ENCODE assay signal across 16 mouse cellular contexts in genomic region chr2:71479917-71480316, GRCm38 (mm10). TPM values are rescaled to one million over a fixed set of nuclear protein-coding genes. Genes with fewer than 3 reads are reported as not detected.
DNase-seq lines count a peak whose midpoint lies in the region; ATAC-seq and TF ChIP-seq lines count a peak whose summit lies in the region.
"Had no signal": no experiment of that assay in that cellular context is flagged by ENCODE, and none has a peak within 500 bp of the region (broad histone marks: within the 10 kb centered on the region; RNA-seq: fewer than 3 reads in every experiment).

No protein-coding gene starts in this region.

- H3K4me1 ChIP-seq in heart, embryonic 14.5 days (ENCODE audit: control insufficient read depth in 2 of 2, insufficient read depth in 2 of 2, low read length in 2 of 2), result peaks cover 3 to 5% of the 10 kb centered on the region in 2 experiments; a peak in 2 of 4 replicates
- H3K4me1 ChIP-seq in midbrain, embryonic 12.5 days, result peaks cover 22% of the 10 kb centered on the region
- H3K4me1 ChIP-seq in midbrain, embryonic 13.5 days (replicated peaks), result peaks cover 9% of the 10 kb centered on the region
- H3K4me1 ChIP-seq in embryonic facial prominence, embryonic 11.5 days (ENCODE audit: control insufficient read depth, insufficient read depth, low read length), result peaks cover 11% of the 10 kb centered on the region
- H3K4me1 ChIP-seq in neural tube, embryonic 12.5 days, result peaks cover 11% of the 10 kb centered on the region
- H3K4me1 ChIP-seq in intestine, postnatal 0 days (replicated peaks; ENCODE audit: control insufficient read depth, insufficient read depth, low read length), result no peaks in the 10 kb centered on the region

- H3K27ac ChIP-seq in heart, embryonic 14.5 days (replicated peaks in 1 of 2; ENCODE audit: control insufficient read depth in 1 of 2, insufficient read depth in 1 of 2, low read depth in 2 of 2, low read length in 2 of 2), result no peak overlapping the region; a peak in 1 of 4 replicates
- no peak overlapping the region for H3K27ac ChIP-seq in midbrain, embryonic 12.5 days (replicated peaks)
- H3K27ac ChIP-seq in midbrain, embryonic 13.5 days, result no peak overlapping the region
- no peak overlapping the region for H3K27ac ChIP-seq in embryonic facial prominence, embryonic 11.5 days (replicated peaks; ENCODE audit: low read depth, low read length)
- H3K27ac ChIP-seq in neural tube, embryonic 12.5 days, result no peak overlapping the region
- H3K27ac ChIP-seq in intestine, postnatal 0 days (ENCODE audit: low read depth, low read length), result no peak overlapping the region
- H3K27ac ChIP-seq: limb, embryonic 12.5 days; macrophage had no signal

- no peak for DNase-seq in heart, adult 9 months (ENCODE audit: low spot score in 2 of 2)
- peak; percentile 65 for DNase-seq in embryonic facial prominence, embryonic 11.5 days (ENCODE audit: low spot score)
- no peak for DNase-seq in spleen, postnatal 10 days (ENCODE audit: low spot score in 2 of 2)
- DNase-seq: cerebellum, adult 11 months; gastrocnemius, postnatal 14 days; kidney, adult 18-20 months had no signal

- no peak overlapping the region for H3K9ac ChIP-seq in heart, embryonic 14.5 days (ENCODE audit: low read length)
- no peak overlapping the region for H3K9ac ChIP-seq in midbrain, embryonic 12.5 days (replicated peaks)
- H3K9ac ChIP-seq in midbrain, embryonic 13.5 days (replicated peaks), result no peak overlapping the region
- H3K9ac ChIP-seq in embryonic facial prominence, embryonic 11.5 days (replicated peaks; ENCODE audit: low read length), result no peak overlapping the region
- no peak overlapping the region for H3K9ac ChIP-seq in neural tube, embryonic 12.5 days
- H3K9ac ChIP-seq in intestine, postnatal 0 days (ENCODE audit: low read depth, low read length), result no peak overlapping the region
- H3K9ac ChIP-seq: limb, embryonic 12.5 days had no signal

- ATAC-seq in heart, embryonic 14.5 days (ENCODE audit: insufficient number of reproducible peaks, insufficient read depth, low FRiP score, low read depth), result no peak
- ATAC-seq in midbrain, embryonic 12.5 days (ENCODE audit: low FRiP score, low read depth), result no peak
- ATAC-seq in midbrain, embryonic 13.5 days, result no peak
- ATAC-seq in embryonic facial prominence, embryonic 11.5 days (replicated peaks; ENCODE audit: insufficient number of reproducible peaks, low FRiP score, low TSS enrichment, low read depth), result peak; percentile 60; the same call in 1 of the 2 replicates
- ATAC-seq in neural tube, embryonic 12.5 days (ENCODE audit: low FRiP score, low read depth), result no peak
- ATAC-seq in intestine, postnatal 0 days, result no peak
- ATAC-seq: activated CD4-positive, CD25-positive, alpha-beta regulatory T cell, adult 4 months; CD4-positive, CD25-positive, alpha-beta regulatory T cell, adult 4 months had no signal

- H3K27me3 ChIP-seq in heart, embryonic 14.5 days (ENCODE audit: control insufficient read depth, insufficient read depth, low read length), result no peaks in the 10 kb centered on the region
- H3K27me3 ChIP-seq in midbrain, embryonic 12.5 days, result no peaks in the 10 kb centered on the region
- no peaks in the 10 kb centered on the region for H3K27me3 ChIP-seq in midbrain, embryonic 13.5 days
- no peaks in the 10 kb centered on the region for H3K27me3 ChIP-seq in embryonic facial prominence, embryonic 11.5 days (ENCODE audit: control insufficient read depth, insufficient read depth, low read length)
- no peaks in the 10 kb centered on the region for H3K27me3 ChIP-seq in neural tube, embryonic 12.5 days (replicated peaks)
- no peaks in the 10 kb centered on the region for H3K27me3 ChIP-seq in intestine, postnatal 0 days (replicated peaks; ENCODE audit: control insufficient read depth, insufficient read depth, low read length)
- H3K27me3 ChIP-seq: limb, embryonic 12.5 days had no signal

- peaks cover 5% of the 10 kb centered on the region; the same call in 1 of the 2 replicates for H3K9me3 ChIP-seq in heart, embryonic 14.5 days (ENCODE audit: control insufficient read depth, low read length)
- 0 out of 2 replicates have a peak, but pooled peaks cover 2% of the 10 kb centered on the region for H3K9me3 ChIP-seq in midbrain, embryonic 12.5 days
- H3K9me3 ChIP-seq in midbrain, embryonic 13.5 days, result no peaks in the 10 kb centered on the region
- H3K9me3 ChIP-seq in embryonic facial prominence, embryonic 11.5 days (replicated peaks; ENCODE audit: control insufficient read depth, low read length), result no peaks in the 10 kb centered on the region
- no peaks in the 10 kb centered on the region for H3K9me3 ChIP-seq in neural tube, embryonic 12.5 days
- no peaks in the 10 kb centered on the region for H3K9me3 ChIP-seq in intestine, postnatal 0 days (ENCODE audit: control insufficient read depth)

- WGBS in heart, embryonic 14.5 days, result 11% methylated on average over 7 of the region's 7 CpGs
- 4% methylated on average over 7 of the region's 7 CpGs for WGBS in midbrain, embryonic 12.5 days
- 1% methylated on average over 7 of the region's 7 CpGs for WGBS in midbrain, embryonic 13.5 days
- WGBS in embryonic facial prominence, embryonic 11.5 days, result 3% methylated on average over 7 of the region's 7 CpGs
- WGBS in neural tube, embryonic 12.5 days, result 10% methylated on average over 7 of the region's 7 CpGs
- 48% methylated on average over 7 of the region's 7 CpGs for WGBS in intestine, postnatal 0 days

- no peaks in the 10 kb centered on the region for H3K36me3 ChIP-seq in heart, embryonic 14.5 days (ENCODE audit: control insufficient read depth, insufficient read depth, low read length)
- H3K36me3 ChIP-seq in midbrain, embryonic 12.5 days, result no peaks in the 10 kb centered on the region
- no peaks in the 10 kb centered on the region for H3K36me3 ChIP-seq in midbrain, embryonic 13.5 days
- H3K36me3 ChIP-seq in embryonic facial prominence, embryonic 11.5 days (replicated peaks; ENCODE audit: control insufficient read depth, insufficient read depth, low read depth, low read length), result no peaks in the 10 kb centered on the region
- no peaks in the 10 kb centered on the region for H3K36me3 ChIP-seq in neural tube, embryonic 12.5 days
- H3K36me3 ChIP-seq in intestine, postnatal 0 days (ENCODE audit: control insufficient read depth, insufficient read depth), result no peaks in the 10 kb centered on the region
- H3K36me3 ChIP-seq: limb, embryonic 12.5 days had no signal

- H3K4me3 ChIP-seq in heart, embryonic 14.5 days (ENCODE audit: control insufficient read depth in 1 of 2, insufficient read depth in 1 of 2, low read depth in 1 of 2, low read length in 2 of 2), result no peak overlapping the region
- H3K4me3 ChIP-seq in midbrain, embryonic 12.5 days, result no peak overlapping the region
- H3K4me3 ChIP-seq in midbrain, embryonic 13.5 days (replicated peaks), result no peak overlapping the region
- no peak overlapping the region for H3K4me3 ChIP-seq in embryonic facial prominence, embryonic 11.5 days (ENCODE audit: low read depth, low read length)
- no peak overlapping the region for H3K4me3 ChIP-seq in neural tube, embryonic 12.5 days
- no peak overlapping the region for H3K4me3 ChIP-seq in intestine, postnatal 0 days (ENCODE audit: low read depth, low read length)
- H3K4me3 ChIP-seq: limb, embryonic 12.5 days had no signal

- TF ChIP-seq CTCF in intestine, postnatal 0 days (IDR thresholded peaks at IDR 0.05; ENCODE audit: low read depth), result no peak

- peak overlapping the region; percentile 39 for H3K4me2 ChIP-seq in heart, embryonic 14.5 days (ENCODE audit: low read length)
- H3K4me2 ChIP-seq in midbrain, embryonic 12.5 days (replicated peaks), result 0 out of 2 replicates have a peak overlapping the region, but pooled peaks have one; percentile 14
- H3K4me2 ChIP-seq in midbrain, embryonic 13.5 days (replicated peaks), result no peak overlapping the region
- H3K4me2 ChIP-seq in embryonic facial prominence, embryonic 11.5 days (ENCODE audit: low read depth, low read length), result 0 out of 2 replicates have a peak overlapping the region, but pooled peaks have one; percentile 21
- H3K4me2 ChIP-seq in neural tube, embryonic 12.5 days (replicated peaks), result peak overlapping the region; percentile 22; the same call in 1 of the 2 replicates
- no peak overlapping the region for H3K4me2 ChIP-seq in intestine, postnatal 0 days (replicated peaks; ENCODE audit: low read depth)
- H3K4me2 ChIP-seq: limb, embryonic 12.5 days had no signal

RNA-seq across cellular contexts. Expression of gene Metap1d, which starts 26.8 kb away (rescaled TPM):
- polyA plus RNA-seq in heart, embryonic 14.5 days (2014; fragmentation: Nextera tagmentation; extraction: Ambion mirVana), result 43.1 and 44.4 TPM in 2 replicates
- polyA plus RNA-seq in midbrain, embryonic 12.5 days (2016; fragmentation: Nextera tagmentation; extraction: Ambion mirVana), result 34.4 and 37.4 TPM in 2 replicates
- 35.1 and 39.3 TPM in 2 replicates for polyA plus RNA-seq in midbrain, embryonic 13.5 days (2015; fragmentation: Nextera tagmentation; extraction: Ambion mirVana)
- 37.7 and 37.9 TPM in 2 replicates for polyA plus RNA-seq in embryonic facial prominence, embryonic 11.5 days (2014; fragmentation: Nextera tagmentation; extraction: Ambion mirVana)
- 30.5 and 34.3 TPM in 2 replicates for polyA plus RNA-seq in neural tube, embryonic 12.5 days (2016; fragmentation: Nextera tagmentation; extraction: Ambion mirVana)
- 13.5 and 15.6 TPM in 2 replicates for polyA plus RNA-seq in intestine, postnatal 0 days (2015; fragmentation: Nextera tagmentation; extraction: Ambion mirVana)

RNA-seq across cellular contexts. Expression of gene Dlx1, which starts 48.0 kb away (rescaled TPM):
- polyA plus RNA-seq in heart, embryonic 14.5 days (2014; fragmentation: Nextera tagmentation; extraction: Ambion mirVana), result not detected in 2 replicates
- 37.2 and 59.9 TPM in 2 replicates for polyA plus RNA-seq in midbrain, embryonic 12.5 days (2016; fragmentation: Nextera tagmentation; extraction: Ambion mirVana)
- 53.6 and 56.4 TPM in 2 replicates for polyA plus RNA-seq in midbrain, embryonic 13.5 days (2015; fragmentation: Nextera tagmentation; extraction: Ambion mirVana)
- polyA plus RNA-seq in embryonic facial prominence, embryonic 11.5 days (2014; fragmentation: Nextera tagmentation; extraction: Ambion mirVana), result 53.9 and 76.2 TPM in 2 replicates
- polyA plus RNA-seq in neural tube, embryonic 12.5 days (2016; fragmentation: Nextera tagmentation; extraction: Ambion mirVana), result 1.2 and 1.6 TPM in 2 replicates
- 1.5 and 1.8 TPM in 2 replicates for polyA plus RNA-seq in intestine, postnatal 0 days (2015; fragmentation: Nextera tagmentation; extraction: Ambion mirVana)
- polyA plus RNA-seq: activated CD4-positive, CD25-positive, alpha-beta regulatory T cell, adult 4 months; CD4-positive, CD25-positive, alpha-beta regulatory T cell, adult 4 months; heart, postnatal 0 days; macrophage had no signal

Comparison
In these comparisons a context has a peak if more than half of its experiments do, and no peak if none do; other contexts are left out.
1. H3K4me2 ChIP-seq: peak in heart, embryonic 14.5 days (single experiment), midbrain, embryonic 12.5 days (single experiment), embryonic facial prominence, embryonic 11.5 days (single experiment) and neural tube, embryonic 12.5 days (single experiment); none in midbrain, embryonic 13.5 days (single experiment) and intestine, postnatal 0 days (single experiment).
2. RNA of gene Dlx1, which starts 48.0 kb away (polyA plus RNA-seq): 53.9 to 76.2 TPM in embryonic facial prominence, embryonic 11.5 days, 53.6 to 56.4 TPM in midbrain, embryonic 13.5 days and 37.2 to 59.9 TPM in midbrain, embryonic 12.5 days; 1.5 to 1.8 TPM in intestine, postnatal 0 days, 1.2 to 1.6 TPM in neural tube, embryonic 12.5 days and not detected in heart, embryonic 14.5 days; every median in the first group is over 10 times any median in the second.